Mouse (Mus musculus): ENCODE data around the gene Usp2. TPM values are rescaled to one million over a fixed set of nuclear protein-coding genes. Genes with fewer than 3 reads are reported as not detected.
A peak's percentile ranks its signal among the peaks of the same experiment; 100 is the strongest.

Gene Usp2
- total RNA-seq, 2 experiments from 2014 or later, result 102 to 133 TPM

GRCm38 (mm10) chr9:44119948-44120465, 53.2 kb downstream of the Usp2 start:
- DNase-seq, result no peak

- no peak for DNase-seq
Observed at GRCm38 (mm10) chr9:44124317-44124716, 57.5 kb downstream of the Usp2 start.

GRCm38 (mm10) chr9:44125026-44125425, 58.2 kb downstream of the Usp2 start:
- no peak for DNase-seq

GRCm38 (mm10) chr9:44125546-44126428, 59.0 kb downstream of the Usp2 start:
- DNase-seq, result peak; percentile 86

DNA sequence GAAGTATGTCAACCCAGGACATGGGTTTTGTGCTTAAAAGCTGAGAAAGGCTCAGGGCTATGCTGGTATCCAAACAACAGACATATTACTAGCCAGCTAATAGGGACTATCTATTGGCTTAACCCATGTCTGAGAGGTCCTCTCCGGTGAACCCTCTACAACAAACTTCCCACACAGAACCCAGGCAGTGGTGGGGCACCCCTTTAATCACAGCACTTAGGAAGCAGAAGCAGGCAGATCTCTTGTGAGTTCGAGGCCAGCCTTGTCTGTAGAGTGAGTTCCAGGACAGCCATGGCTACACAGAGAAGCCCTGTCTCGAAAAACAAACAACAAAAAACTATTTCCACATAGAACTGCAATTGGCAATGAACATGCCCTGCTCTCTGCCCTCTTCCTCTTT, 59.9 kb downstream of the Usp2 start:
- DNase-seq, result no peak

GRCm38 (mm10) chr9:44127351-44127801, 60.6 kb downstream of the Usp2 start:
- no peak for DNase-seq

- DNase-seq, result no peak
Observed at GRCm38 (mm10) chr9:44129633-44130032, 62.8 kb downstream of the Usp2 start.

- DNase-seq, result peak; percentile 62
Observed at GRCm38 (mm10) chr9:44130034-44130433, 63.2 kb downstream of the Usp2 start.

DNA sequence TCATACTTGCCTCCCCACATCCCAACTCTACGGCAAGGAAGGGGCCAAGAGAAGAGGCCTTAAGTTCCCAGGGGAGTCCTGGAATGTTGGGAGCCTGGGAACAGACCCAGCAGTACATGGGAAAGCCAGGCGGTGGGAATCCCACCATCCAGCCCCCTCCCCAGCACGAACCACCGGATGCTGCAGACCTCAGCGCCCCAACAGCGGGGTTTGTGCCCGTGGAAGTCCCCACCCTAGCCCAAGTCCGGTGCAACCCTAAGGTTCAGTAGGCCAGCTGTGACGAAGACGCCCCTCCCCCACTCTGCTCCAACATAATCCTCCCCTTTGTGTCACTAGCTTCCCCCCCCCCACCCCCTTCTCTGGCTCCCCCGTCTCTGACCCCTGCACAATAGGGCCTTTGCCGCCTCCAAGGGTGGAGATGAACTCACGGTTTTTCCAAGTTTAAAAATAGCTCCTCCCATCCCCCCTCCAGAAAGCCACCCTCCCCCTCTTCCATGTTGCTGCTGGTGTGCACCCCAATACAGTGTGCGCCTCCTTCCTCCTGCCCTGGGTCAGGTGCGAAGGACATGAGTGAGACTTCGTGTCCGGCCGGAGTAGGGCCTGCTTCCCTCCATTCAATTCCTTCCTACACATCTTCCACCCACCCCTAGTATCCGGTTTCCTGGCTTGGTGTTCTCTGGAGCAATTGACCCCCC, 63.9 kb downstream of the Usp2 start:
- DNase-seq, result peak; percentile 63

GRCm38 (mm10) chr9:44131276-44131590, 64.4 kb downstream of the Usp2 start:
- DNase-seq, result no peak

DNA sequence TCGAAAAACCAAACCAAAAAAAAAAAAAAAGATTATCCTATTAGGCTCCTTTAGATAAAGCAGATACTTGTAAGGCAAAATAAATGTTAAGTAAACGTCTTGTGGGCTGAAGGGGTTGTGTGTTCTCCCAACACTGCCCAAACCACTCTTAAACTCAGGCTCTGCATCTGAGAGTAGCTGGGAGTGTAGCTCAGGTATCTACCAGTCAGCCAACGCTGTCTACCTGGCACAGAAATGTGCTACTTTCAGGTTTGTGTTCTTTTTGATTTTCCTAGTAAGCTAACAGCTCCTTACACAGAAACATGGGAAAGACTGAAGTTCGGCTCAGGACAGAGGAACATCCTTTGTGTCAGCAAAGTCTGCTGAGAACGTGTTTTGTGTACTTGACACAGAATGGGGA, 65.4 kb downstream of the Usp2 start:
- no peak for DNase-seq

DNA sequence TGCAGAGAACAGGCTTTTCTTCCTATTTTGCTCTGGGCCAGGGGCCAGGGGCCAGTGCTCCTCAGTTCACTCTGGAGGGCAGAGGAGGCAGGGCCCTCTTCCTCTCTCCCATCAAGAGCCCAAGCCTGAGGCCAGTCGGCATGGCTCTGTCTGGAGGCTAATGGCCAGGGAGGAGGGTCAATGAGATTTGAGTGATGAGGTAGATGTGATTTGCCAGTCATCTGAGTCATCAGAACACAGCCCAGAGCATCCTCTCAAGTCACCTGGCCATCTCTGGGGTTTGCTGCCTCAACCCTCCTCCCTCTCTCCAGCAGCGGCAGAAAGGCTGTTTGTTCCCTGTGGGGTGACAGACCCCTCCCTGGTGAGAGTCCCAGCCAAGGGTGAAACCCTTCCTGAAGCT, 66.5 kb downstream of the Usp2 start:
- DNase-seq, result no peak

DNA sequence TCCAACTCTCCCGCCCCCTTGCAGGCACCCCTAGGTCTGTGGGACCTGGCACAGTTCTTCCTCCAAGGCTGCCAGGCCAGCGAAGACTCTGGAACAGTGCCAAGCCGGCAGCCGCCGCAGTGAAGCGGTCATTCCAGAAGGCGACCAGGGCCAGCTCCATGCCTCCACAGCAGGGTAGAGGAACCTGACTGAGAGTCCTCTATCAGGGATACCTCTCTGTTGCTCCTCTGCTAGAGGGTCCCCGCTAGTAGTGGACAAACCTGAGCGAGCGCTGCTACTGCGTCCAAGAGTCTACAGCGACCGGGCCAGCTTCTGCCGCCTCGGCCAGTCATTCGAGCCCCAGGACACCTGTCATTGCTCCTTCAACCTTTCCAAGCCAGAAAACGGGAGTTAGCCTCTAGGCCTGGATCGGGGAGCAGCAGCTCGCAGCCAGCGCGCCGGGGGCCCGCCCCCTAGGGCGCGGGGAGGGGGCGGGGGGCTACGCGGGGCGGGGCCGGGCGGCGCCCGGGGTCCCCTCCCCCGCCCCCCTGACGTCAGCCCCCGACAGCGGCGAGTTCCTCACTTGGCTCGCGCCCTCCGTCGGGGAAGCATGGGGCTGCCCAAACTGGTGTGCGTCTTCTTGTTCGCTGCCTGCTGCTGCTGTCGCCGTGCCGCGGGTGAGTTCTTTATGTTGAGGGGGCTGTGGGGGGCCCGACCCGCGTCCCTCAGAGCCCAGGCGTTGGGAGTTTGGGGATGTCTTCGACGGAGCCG, 67.5 kb downstream of the Usp2 start, which contains the start of gene Mcam:
Gene Mcam (plus strand): TSS at position 369 of the 750 bp plus-strand sequence.
- DNase-seq, result peak; percentile 80

- DNase-seq, result peak; percentile 66
Observed at GRCm38 (mm10) chr9:44134851-44135730, 68.3 kb downstream of the Usp2 start.

GRCm38 (mm10) chr9:44135731-44136411, 69.0 kb downstream of the Usp2 start:
- DNase-seq, result no peak

DNA sequence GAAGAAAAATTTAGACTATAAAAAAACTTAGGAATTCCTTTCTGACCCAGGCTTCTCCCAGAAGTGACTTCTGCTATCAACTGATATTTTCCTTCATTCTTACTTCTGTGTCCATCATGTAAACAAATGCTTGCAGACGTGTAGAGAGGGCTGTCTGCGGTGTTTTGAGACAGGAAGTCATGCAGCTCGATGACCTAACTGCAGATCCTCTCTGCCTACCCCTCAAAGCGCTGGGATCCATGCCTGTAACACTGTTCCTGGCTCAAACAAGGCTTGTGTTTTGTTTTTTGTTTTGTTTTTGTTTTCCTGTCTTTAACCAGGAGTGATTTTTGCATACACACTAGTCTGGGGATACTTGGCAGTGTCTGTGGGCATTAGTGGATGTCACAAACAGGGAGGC, 71.0 kb downstream of the Usp2 start:
- DNase-seq, result no peak

DNA sequence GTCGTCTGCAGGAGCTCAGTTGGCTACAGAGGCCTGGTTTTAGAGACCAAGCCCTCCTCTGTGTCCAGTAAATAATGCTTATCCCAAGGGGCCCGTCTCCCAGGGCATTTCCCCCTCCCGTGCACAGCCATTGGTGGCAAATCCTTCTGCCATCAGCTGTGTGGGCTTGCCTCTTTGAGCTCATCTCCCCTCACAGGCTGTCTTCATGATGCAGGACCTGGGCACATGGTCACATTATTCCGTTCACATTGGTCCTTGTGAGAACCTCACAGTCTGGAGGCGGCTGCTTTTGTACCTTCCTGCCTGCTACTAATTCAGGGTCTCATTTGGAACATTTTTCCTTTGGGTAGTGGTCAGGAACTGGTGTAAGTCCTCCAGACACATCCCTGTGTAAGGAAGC, 75.1 kb downstream of the Usp2 start:
- no peak for DNase-seq

- DNase-seq, result no peak
Observed at GRCm38 (mm10) chr9:44143421-44143820, 76.6 kb downstream of the Usp2 start.

- DNase-seq, result no peak
Observed at GRCm38 (mm10) chr9:44144023-44144717, 77.3 kb downstream of the Usp2 start.

- no peak for DNase-seq
Observed at GRCm38 (mm10) chr9:44144718-44145060, 77.9 kb downstream of the Usp2 start.

Measured in gastrocnemius, postnatal 10 days (tissue).